Mouse (Mus musculus) Patski (cell line): ENCODE data around the gene Sspo. TPM values are rescaled to one million over a fixed set of nuclear protein-coding genes. Genes with fewer than 3 reads are reported as not detected.

Source experiments
- ATAC-seq: fragments of 100-300 bp; one replicate; pipeline ENCODE4 v1.8.0; 2021
- CTCF ChIA-PET: fragments of 350-600 bp; sonication (Branson Sonifier 250); formaldehyde crosslinking; loops from one replicate; lab custom pipeline; 2022; ENCODE audit warnings: inconsistent platforms; lab: Charles Lee
- POLR2A ChIA-PET: fragments of 350-600 bp; sonication (Branson Sonifier 250); formaldehyde crosslinking; loops from one replicate; lab custom pipeline; 2022; ENCODE audit warnings: antibody characterized with exemption, inconsistent platforms; lab: Charles Lee
- DNase-seq: peaks from one replicate; pipeline ENCODE4 v3.0.0-alpha.2; 2011; ENCODE audit warnings: low read depth, low spot score
- H3K27me3 ChIP-seq: fragments of 371-371 bp; one replicate; pipeline ENCODE4 v1.5.1; 2021
- CTCF ChIP-seq: fragments of 100-300 bp; IDR thresholded peaks from one replicate; pipeline ENCODE4 v1.5.1; 2021
- in situ Hi-C: fragments of 300-500 bp; cut with MboI; formaldehyde crosslinking; loops from 3 replicates; pipeline ENCODE4 v1.11.1; 2018; ENCODE audit warnings: low pct_unique_long_range_greater_than_20kb, mixed read lengths
- polyA plus RNA-seq: library from polyadenylated mRNA; unstranded; gene quantifications from one replicate; pipeline ENCODE4 v1.2.3, GENCODE M21; 2021

Gene Sspo
- polyA plus RNA-seq, 1 experiment from 2014 or later = 0.05 TPM

DNA sequence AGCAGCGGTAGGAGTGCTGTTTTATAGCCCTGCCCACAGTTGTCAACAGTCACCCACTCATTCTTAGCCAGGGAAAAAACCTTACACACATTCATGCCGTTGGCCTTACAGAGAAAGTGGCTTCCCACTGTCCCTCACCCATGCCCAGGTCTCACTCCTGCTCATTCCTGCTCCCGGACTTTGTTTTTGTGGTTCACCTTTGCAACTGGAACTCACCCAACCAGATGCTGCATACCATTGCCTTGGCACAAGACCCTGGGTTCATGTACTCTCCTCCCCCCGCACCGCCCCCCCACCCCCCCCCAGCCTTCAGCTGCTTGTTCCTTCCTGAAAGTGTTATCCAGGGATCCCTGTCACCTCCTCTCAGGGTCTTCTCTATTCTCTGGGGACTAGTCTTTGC lies 12.9 kb upstream of the Sspo start:
- POLR2A ChIA-PET = interaction anchor here (0.7 kb wide), 1 partner anchor 24 kb away, joined by 3 read pairs; no protein-coding TSS in a partner anchor
- TF ChIP-seq CTCF = no peak
- no peaks in the 10 kb centered on the region for H3K27me3 ChIP-seq
- ATAC-seq (no peak), DNase-seq (no peak)
- CTCF ChIA-PET = interaction anchor here (1.1 to 1.7 kb wide), 2 partner anchors 10 to 13 kb away, joined by 3 to 5 read pairs; no protein-coding TSS in a partner anchor
- in situ Hi-C loops = no loop called here

DNA sequence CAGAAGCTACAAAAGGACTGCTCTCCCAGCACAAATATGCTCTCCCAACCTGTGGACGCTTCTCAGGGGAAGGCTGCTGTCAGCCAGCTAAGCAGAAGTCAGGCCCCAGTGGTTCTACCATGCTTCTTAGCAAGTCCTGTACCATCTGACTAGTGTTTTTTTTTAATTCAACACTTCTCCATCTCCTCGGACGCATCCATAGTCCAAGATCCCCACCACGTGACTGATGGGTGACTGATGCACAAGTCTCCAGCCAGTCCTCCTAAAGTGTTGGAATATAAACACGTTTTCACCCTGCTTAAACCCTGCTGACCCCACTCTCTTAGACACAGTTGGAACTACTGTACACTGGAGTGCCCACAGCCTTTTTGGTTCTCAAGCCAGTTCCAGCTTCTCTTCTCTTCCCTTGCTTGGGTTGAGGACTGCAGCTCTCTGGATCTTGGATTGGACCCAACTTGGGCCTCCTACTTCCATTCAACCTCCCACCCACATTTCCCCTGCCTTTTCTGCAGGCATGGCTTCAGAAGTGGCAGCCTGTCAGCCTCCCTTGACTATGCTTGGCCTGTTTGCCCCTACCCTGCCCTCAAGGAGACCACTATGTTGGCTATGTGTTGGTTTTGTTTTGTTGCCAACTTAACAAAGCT lies 12.2 kb upstream of the Sspo start:
- DNase-seq = no peak
- TF ChIP-seq CTCF = no peak
- ChIA-PET CTCF (no interaction called here), POLR2A (interaction anchor here (0.7 kb wide), 1 partner anchor 25 kb away, joined by 3 read pairs; no protein-coding TSS in a partner anchor)
- in situ Hi-C loops = no loop called here
- H3K27me3 ChIP-seq = no peaks in the 10 kb centered on the region
- no peak for ATAC-seq

DNA sequence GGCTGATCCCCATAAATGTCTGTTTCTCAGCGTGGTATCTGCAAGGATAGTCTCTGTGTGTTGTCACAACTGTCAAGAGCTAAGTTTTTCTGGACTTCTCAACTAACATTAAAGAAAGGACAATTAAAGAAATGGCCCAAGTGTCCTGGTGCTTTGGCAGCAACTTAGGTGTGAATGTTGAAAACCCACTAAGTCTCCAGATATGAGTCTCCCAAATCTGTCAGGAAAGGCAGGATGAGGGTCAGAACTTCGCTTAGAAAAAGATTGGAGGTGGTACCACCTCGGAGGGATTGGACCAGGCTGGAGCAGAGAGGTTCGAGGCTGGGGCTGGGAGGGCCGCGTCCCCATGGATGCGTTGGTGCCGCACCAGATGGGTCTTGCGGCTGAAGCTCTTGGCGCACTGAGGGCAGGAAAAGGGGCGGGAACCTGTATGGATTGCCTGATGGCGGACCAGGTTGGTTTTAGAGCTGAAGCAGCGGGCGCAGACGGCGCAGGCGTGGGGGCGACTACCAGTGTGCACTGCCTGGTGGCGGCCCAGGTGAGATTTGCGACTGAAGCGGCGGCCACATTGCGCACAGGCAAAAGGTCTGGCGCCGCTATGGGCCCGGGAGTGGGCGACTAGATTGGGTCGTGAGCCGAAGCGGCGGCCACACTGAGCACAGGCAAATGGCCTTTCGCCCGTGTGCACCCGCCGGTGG lies 10.2 kb upstream of the Sspo start:
- in situ Hi-C loops = no loop called here
- TF ChIP-seq CTCF = no peak
- ATAC-seq (no peak), DNase-seq (no peak)
- CTCF ChIA-PET = interaction anchor here (0.8 kb wide), 1 partner anchor 15 kb away, joined by 3 read pairs; no protein-coding TSS in a partner anchor
- POLR2A ChIA-PET = no interaction called here
- no peaks in the 10 kb centered on the region for H3K27me3 ChIP-seq

DNA sequence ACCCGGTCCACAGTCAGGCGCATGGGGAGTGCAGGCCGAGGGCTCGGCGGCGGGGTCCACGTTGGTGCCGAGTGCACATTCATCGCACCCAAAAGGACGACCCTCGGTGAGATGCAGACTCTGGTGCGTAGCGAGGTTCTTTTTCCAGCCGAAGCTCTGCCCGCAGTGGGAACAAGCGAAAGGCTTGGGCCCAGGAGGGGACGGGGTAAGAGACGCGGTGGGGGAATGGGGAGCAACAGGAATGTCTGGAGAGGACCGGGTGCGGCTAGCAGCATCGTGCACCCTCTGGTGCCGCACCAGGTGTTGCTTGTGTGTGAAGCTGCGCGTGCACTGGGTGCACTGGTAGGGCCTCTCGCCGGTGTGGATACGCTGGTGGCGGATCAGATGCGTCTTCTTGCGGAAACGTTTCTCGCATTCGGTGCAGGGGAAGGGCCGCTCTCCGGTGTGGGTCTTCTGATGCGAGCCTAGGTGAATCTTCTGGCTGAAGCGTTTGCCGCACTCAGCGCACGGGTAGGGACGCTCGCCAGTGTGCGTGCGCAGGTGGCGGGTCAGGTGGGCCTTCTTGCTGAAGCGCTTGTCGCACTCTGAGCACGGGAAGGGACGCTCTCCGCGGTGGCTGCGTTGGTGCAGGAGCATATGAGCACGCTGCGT lies 9.4 kb upstream of the Sspo start:
- ATAC-seq (no peak), DNase-seq (no peak)
- POLR2A ChIA-PET = interaction anchor here (0.8 kb wide), 1 partner anchor 12 kb away, joined by 3 read pairs; no protein-coding TSS in a partner anchor
- no peaks in the 10 kb centered on the region for H3K27me3 ChIP-seq
- TF ChIP-seq CTCF = no peak
- in situ Hi-C loops = no loop called here
- CTCF ChIA-PET = no interaction called here

DNA sequence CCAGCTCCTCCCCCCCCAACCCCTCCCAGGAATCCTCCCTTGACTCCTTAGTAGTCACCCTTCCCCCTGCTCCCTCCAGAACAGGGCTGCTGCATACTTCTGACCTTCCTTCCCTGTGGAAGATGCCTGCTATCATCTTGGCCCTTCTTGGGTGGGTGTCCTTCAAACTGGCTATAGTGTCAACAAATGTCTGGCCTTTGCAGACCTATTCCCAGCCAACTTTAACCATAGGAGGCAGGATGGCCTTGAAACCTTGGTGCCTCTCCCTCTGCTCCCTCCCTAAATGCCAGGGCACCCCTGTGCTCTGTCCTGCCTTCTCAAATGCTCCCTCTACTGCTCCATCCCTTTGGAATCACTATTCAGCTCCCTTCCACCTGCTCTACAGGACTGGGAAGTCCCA lies 8.4 kb upstream of the Sspo start:
- no peaks in the 10 kb centered on the region for H3K27me3 ChIP-seq
- DNase-seq (no peak), ATAC-seq (no peak)
- CTCF ChIA-PET = no interaction called here
- in situ Hi-C loops = no loop called here
- POLR2A ChIA-PET = interaction anchor here (1.4 kb wide), 1 partner anchor 26 kb away, joined by 3 read pairs; no protein-coding TSS in a partner anchor
- TF ChIP-seq CTCF = no peak

DNA sequence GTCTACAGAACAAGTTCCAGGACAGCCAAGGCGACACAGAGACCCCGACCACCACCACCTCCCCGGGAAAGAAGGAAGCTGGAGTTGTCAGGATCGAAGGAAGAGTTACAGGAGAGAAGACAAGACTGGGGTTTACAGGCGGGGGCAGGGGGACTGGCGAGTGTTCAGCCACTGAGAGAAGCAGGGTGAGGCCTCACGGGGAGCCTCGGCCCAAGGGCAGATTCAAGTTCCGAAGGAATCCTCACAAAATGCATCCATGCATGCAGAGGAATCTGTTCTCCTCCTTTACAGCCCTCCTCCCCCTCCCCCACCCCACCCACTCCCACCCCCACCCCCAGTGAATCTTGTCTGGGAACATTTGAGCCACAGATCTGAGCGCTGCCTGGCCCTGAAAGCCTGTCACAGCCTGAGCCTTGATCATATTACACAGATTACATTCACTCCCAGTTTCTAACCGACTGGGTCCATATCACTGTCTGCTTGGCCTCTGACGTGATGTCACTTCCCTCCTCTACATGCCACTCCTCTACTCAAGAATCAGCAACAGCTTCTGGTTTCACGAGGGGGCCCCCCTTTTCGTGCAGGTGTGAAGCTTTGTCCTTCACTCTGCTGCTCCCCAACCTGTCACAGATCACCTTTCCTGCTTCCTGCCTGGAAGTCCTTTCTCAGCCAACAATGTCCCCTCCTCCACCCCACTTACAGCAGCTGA lies 7.6 kb upstream of the Sspo start:
- no peak for TF ChIP-seq CTCF
- ChIA-PET CTCF (no interaction called here), POLR2A (interaction anchor here (1.4 kb wide), 1 partner anchor 25 kb away, joined by 3 read pairs; no protein-coding TSS in a partner anchor)
- DNase-seq (no peak), ATAC-seq (no peak)
- H3K27me3 ChIP-seq = no peaks in the 10 kb centered on the region
- in situ Hi-C loops = no loop called here

DNA sequence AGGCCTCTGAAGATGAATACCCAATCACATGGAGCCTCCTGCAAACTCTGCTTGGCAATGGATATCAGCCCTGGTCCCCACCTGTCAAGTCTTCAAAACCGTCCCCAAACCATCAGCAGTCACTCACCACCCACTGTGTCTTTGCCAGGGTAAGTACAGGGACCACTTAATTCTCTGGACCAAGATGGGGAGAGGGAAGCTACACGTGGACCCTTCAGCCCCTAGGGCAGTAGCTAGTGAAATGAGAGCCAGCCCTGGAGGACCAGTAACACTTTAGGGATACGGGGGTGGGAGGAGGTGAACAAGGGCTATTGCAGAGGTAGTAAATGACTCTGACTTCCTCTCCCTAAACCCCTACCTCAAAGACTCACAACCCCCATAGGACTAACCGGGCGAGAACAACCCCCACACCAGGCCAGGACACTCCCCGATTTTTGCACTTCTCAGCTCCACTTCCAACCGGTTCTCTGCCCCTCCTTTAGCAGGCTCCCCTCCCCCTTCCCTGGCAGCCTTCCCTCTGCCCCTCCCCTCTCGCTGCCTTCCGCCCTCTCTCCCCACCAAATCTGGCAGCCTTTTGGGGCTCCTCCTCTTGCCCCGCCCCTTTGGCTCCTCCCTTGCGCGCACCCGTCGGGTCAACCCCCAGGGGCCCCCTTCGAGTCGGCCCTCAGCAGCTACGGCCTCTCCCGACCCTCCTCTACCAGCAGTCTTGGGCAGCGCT lies 4.3 kb upstream of the Sspo start:
- H3K27me3 ChIP-seq = no peaks in the 10 kb centered on the region
- DNase-seq = peak; percentile 60
- TF ChIP-seq CTCF = no peak
- peak; percentile 61 for ATAC-seq
- in situ Hi-C loops = no loop called here
- CTCF ChIA-PET = interaction anchor here (0.8 to 1.6 kb wide), 3 partner anchors 10 to 45 kb away, joined by 3 to 6 read pairs (median 3); no protein-coding TSS in a partner anchor
- POLR2A ChIA-PET = interaction anchor here (0.6 to 2.9 kb wide), 6 partner anchors 11 to 157 kb away, joined by 3 to 13 read pairs (median 3); partner anchors contain the start of gene Krba1

DNA sequence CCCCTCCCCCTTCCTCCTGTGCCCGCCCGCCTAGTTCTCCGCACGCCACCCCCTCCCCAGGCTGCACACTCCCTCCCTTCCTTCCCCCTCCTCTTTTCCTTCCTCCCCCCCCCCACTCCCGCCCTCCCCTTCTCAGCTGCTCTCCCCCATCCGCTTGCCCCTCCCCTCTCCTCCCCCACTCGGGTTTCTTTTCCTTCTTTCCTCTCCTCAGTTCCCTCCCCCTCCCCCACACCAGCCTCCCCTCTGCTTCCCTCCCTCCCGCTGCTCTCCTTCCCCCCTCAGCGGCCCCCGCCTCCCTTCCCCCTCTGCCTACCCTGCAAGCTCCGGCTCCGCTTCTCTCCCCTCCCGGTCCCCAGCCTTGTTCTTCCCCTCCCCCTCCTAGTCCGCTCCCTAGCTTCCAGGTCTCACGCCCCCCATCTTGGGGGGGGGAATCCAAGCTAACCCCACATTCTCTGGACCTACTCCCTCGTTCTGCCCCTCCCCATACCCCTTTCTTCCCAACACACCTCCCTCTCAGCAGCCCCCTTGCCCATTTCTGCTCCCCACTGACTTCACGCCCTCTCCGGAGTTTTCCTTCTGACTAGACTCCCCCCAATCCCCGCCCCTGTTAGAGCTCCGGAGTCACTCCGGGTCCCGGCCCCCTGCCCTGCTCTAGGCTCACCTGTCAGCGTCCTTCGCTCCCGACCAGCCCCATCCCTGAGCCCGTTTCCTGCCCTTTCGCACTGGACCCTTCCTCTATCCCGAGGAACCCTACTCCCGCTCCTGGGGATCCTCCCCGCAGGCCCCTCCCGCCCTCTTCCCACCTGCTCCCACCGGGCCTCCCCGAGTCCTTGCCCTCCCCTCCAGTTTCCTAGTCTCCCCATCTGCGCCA lies 3.5 kb upstream of the Sspo start:
- ATAC-seq = peak; percentile 23
- H3K27me3 ChIP-seq = no peaks in the 10 kb centered on the region
- in situ Hi-C loops = no loop called here
- DNase-seq = peak; percentile 49
- CTCF ChIA-PET = interaction anchor here (0.8 to 1.3 kb wide), 3 partner anchors 11 to 44 kb away, joined by 3 to 4 read pairs (median 3); no protein-coding TSS in a partner anchor
- no peak for TF ChIP-seq CTCF
- POLR2A ChIA-PET = interaction anchor here (0.6 to 2.9 kb wide), 8 partner anchors 12 to 157 kb away, joined by 3 to 13 read pairs (median 3); partner anchors contain the start of gene Krba1
